Mouse (Mus musculus): ENCODE results near the gene Spns3. TPM values are rescaled to one million over a fixed set of nuclear protein-coding genes. Genes with fewer than 3 reads are reported as not detected.
"Not testable (repeated sequence)": the region's sequence is repeated elsewhere in the genome, so short reads cannot be mapped to it uniquely, and the experiment has no call there.

Gene Spns3
- polyA plus RNA-seq, 1 experiment from 2014 or later = 0.28 TPM

DNA sequence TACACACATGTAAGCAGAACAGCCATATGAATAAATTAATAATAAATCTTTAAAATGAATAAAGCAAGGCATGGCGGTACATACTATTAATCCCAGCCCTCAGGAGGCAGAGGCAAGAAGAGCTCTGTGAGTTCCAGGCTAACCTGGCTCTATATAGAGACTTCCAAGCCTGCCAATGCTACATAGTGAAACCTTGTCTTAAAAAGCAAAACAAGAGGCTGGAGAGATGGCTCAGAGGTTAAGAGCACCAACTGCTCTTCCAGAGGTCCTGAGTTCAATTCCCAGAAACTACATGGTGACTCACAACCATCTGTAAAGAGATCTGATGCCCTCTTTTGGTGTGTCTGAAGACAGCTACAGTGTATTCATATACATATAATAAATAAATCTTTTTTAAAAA, 6.6 kb downstream of the Spns3 start:
- WGBS = 90% methylated on average over 1 of the region's 1 CpGs
- not testable (repeated sequence) for DNase-seq (ENCODE audit: low spot score); H3K9me3 ChIP-seq

DNA sequence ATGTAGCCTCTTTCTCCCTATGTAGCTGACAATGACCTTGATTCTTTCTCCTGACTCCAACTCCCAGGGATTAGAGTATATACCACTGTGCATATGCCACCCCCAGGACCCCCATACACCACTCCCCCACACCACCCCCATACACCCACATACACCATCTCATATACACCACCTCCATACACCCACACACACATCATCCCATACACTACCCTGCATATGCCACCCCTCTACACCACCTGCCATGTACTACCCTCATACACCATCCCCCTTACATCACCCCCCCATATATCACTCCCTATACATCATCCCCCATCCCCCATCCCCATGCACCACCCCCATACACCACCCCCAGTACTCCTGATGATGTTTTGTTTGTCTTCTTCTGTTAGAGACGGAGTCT, 7.7 kb downstream of the Spns3 start:
- peaks cover 15% of the 10 kb centered on the region for H3K4me1 ChIP-seq
- H3K9me3 ChIP-seq = no peaks in the 10 kb centered on the region
- WGBS = 88% methylated on average over 1 of the region's 1 CpGs
- H3K27me3 ChIP-seq (ENCODE audit: insufficient read depth, poor library complexity, severe bottlenecking) = no peaks in the 10 kb centered on the region; the same call in 1 of the 2 replicates
- no peaks in the 10 kb centered on the region for H3K36me3 ChIP-seq
- DNase-seq (ENCODE audit: low spot score) = no peak
- H3K27ac ChIP-seq = no peak overlapping the region
- no peak overlapping the region for H3K4me3 ChIP-seq

More for the DNA sequence above, 6.6 kb downstream of the Spns3 start:
- H3K36me3 ChIP-seq; H3K27me3 ChIP-seq (ENCODE audit: insufficient read depth, poor library complexity, severe bottlenecking); H3K27ac ChIP-seq; H3K4me1 ChIP-seq; H3K4me3 ChIP-seq: not testable (repeated sequence)

DNA sequence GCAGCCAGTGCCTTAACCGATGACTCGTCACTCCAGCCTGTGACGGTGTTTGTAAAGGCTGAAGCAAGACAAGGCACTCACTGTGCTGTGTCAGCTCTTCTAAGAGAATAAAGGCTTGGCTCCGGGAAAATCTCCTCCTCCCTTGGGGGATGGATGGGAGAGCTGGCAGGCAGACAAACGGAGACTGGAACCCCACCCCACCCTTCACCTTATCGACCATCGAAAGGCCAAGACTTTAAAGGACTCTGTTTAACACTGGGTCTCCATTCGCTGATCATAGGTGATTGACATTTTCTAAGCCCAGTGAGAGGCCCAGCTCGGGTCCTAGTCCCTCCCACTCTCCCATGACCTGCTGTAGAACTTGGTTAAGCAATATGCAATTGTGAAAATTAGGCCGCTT, 8.4 kb downstream of the Spns3 start:
- H3K27ac ChIP-seq = no peak overlapping the region
- peaks cover 14% of the 10 kb centered on the region for H3K4me1 ChIP-seq
- H3K9me3 ChIP-seq = no peaks in the 10 kb centered on the region
- H3K4me3 ChIP-seq = no peak overlapping the region
- DNase-seq (ENCODE audit: low spot score) = no peak
- H3K36me3 ChIP-seq = no peaks in the 10 kb centered on the region
- no peaks in the 10 kb centered on the region for H3K27me3 ChIP-seq (ENCODE audit: insufficient read depth, poor library complexity, severe bottlenecking)
- 60% methylated on average over 10 of the region's 10 CpGs for WGBS

DNA sequence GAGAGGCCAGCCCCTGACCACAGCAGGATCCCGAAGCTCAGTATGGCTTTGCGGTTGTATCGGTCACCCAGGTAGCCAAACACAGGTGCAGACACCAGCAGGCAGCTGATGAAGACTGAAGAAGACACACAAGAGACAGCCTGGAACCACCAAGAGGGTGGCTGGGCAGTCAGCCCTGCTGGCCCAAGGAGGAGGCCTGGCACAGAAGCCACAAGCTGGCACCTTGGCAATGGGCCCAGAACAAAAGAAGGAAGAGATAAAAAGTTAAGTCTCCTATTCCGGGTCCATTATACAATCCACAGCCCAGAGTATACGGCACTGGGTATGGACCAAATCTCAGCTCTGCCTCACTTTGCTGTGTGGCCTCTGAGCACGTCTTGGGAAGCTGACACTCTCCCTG, 9.9 kb downstream of the Spns3 start:
- DNase-seq (ENCODE audit: low spot score) = no peak
- no peaks in the 10 kb centered on the region for H3K36me3 ChIP-seq
- H3K27me3 ChIP-seq (ENCODE audit: insufficient read depth, poor library complexity, severe bottlenecking) = no peaks in the 10 kb centered on the region
- WGBS = 84% methylated on average over 6 of the region's 6 CpGs
- H3K9me3 ChIP-seq = no peaks in the 10 kb centered on the region
- no peak overlapping the region for H3K4me3 ChIP-seq
- peaks cover 22% of the 10 kb centered on the region for H3K4me1 ChIP-seq
- no peak overlapping the region for H3K27ac ChIP-seq

DNA sequence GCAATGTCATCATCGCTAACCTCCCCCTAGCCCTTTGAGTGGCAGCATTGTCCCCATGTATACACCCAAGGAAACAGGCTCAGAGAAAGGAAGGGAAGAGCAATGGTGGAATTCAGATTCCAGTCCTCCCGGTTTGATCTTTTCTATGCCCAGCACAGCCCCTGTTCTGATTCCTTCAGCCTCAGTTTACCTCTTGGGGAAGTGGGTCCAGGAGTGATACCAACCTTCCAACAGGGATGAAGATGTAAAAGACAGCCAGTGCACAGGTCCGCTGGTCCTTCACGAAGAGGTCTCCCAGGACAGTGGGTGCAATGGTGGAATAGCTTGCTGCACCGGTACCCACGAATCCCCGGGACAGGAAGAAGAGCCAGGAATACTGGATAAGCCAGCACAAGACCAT, 11.5 kb downstream of the Spns3 start:
- no peaks in the 10 kb centered on the region for H3K9me3 ChIP-seq
- H3K27me3 ChIP-seq (ENCODE audit: insufficient read depth, poor library complexity, severe bottlenecking) = no peaks in the 10 kb centered on the region
- WGBS = 89% methylated on average over 7 of the region's 7 CpGs
- H3K27ac ChIP-seq = no peak overlapping the region
- no peaks in the 10 kb centered on the region for H3K36me3 ChIP-seq
- no peak overlapping the region for H3K4me3 ChIP-seq
- peaks cover 22% of the 10 kb centered on the region for H3K4me1 ChIP-seq
- no peak for DNase-seq (ENCODE audit: low spot score)

DNA sequence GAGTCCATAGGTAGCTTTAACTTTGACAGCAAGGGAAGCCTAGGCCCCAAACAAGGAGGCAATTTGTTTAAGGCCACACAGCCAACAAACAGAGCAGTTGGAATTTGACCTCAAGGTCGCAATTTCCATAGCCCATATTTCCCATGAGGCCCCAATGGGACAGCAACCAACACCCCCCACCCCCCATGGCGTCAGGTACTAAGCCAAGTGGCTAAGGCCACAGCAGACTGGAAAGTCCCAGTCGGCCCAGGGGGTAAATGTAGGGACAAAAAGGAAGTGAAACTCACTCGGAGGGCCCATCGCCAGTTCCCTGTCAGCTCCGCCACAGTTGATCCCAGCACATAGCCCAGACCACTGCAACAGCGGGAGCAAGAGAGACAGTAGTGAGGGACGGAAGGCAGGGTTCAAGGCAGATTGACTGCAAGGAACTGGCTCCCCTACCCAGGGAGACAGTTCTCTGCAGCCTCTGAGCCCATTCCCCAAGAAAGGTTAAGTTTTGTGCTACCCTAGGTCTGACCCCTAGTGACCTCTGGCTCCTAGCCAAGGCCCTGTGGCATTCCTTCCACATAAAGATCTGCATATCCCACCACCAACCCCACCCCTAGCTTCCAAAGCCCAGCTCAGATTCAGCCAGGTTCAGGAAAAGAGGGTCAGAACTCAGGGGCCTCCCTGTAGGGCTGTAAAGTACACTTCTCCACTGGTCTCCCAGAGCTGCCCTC, 12.1 kb downstream of the Spns3 start:
- Histone ChIP-seq H3K4me1 (peaks cover 22% of the 10 kb centered on the region), H3K9me3 (no peaks in the 10 kb centered on the region), H3K4me3 (no peak overlapping the region), H3K27ac (no peak overlapping the region), H3K27me3 (ENCODE audit: insufficient read depth, poor library complexity, severe bottlenecking) (no peaks in the 10 kb centered on the region), H3K36me3 (no peaks in the 10 kb centered on the region)
- 58% methylated on average over 8 of the region's 8 CpGs for WGBS
- DNase-seq (ENCODE audit: low spot score) = no peak

DNA sequence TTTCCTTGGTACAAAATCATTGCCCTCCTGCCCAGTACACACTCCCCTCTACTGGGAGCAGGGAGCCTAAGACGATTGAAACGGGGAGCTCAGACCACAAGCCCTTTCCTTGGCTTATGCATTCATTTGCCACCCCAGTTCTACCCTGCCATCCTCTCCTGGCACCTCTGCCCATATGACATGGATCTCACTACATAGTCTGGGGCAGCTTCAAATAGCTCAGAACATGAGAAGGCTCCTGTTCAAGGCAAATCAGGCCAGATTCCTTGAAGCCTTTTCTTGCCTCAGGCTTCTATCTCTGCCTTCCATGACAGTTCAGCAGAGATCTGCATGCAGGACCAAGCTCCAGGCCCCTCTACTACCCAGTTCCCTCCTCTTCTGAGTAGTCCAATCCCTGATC, 12.8 kb downstream of the Spns3 start:
- Histone ChIP-seq H3K27ac (no peak overlapping the region), H3K27me3 (ENCODE audit: insufficient read depth, poor library complexity, severe bottlenecking) (no peaks in the 10 kb centered on the region), H3K36me3 (no peaks in the 10 kb centered on the region), H3K4me1 (peaks cover 22% of the 10 kb centered on the region), H3K4me3 (no peak overlapping the region), H3K9me3 (no peaks in the 10 kb centered on the region)
- no peak for DNase-seq (ENCODE audit: low spot score)
- 90% methylated on average over 2 of the region's 2 CpGs for WGBS

DNA sequence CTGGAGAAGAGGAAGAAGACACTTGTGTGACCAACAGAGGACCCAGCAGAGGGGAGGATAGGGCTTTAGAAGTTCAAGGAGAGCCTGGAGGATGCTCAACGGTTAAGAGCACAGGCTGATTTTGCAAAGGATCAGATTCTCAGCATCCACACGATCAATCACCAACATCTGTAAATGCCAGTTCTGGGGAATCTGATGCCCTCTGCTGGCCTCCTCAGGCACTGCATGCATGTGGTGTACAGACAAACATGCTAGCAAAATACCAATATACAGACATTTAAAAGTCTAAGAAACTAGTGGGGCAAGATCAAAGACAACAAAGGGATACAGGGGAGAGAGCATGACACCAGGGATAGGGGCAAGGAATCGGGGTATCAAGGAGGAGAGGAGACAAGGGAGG, 14.8 kb downstream of the Spns3 start:
- H3K36me3 ChIP-seq = no peaks in the 10 kb centered on the region
- H3K27ac ChIP-seq = no peak overlapping the region
- no peak for DNase-seq (ENCODE audit: low spot score)
- H3K9me3 ChIP-seq = no peaks in the 10 kb centered on the region
- H3K27me3 ChIP-seq (ENCODE audit: insufficient read depth, poor library complexity, severe bottlenecking) = no peaks in the 10 kb centered on the region
- H3K4me3 ChIP-seq = no peak overlapping the region
- H3K4me1 ChIP-seq = peaks cover 22% of the 10 kb centered on the region
- 76% methylated on average over 3 of the region's 3 CpGs for WGBS

DNA sequence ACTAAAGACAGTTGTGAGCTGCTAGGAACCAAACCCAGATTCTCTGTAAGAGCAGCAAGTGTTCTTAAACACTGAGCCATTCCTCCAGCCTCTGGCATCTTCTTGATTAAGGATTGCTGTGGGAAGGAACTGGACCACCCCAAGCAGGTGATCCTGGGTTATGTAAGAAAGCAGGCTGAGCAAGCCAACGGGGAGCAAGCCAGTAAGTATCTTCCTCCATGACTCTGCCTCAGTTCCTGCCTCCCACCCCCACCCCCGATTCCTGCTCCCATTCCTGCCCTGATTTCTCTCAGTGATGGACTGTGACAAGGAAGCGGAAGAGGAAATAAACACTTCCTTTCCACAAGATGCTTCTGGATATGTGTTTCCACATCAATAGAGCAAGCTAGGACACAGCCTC, 17.4 kb downstream of the Spns3 start:
- 72% methylated on average over 3 of the region's 3 CpGs for WGBS

DNA sequence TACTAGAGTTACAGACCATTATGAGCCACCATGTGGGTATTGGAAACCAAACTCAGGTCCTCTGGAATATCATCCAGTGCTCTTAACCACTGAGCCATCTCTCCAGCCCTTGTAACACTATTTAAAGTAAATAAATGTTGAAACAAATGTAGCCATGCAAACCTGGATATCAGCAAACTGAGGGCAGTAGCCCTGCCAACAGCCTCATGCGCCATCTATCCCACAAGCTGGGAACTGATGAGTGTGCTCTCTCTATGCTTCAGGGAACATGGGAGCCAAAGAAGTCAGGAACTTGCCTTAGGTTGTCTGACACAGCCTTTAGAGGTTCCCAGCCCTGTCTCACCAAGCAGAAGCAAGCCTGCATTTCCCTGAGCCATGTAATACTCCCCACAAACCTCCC, 18.7 kb downstream of the Spns3 start:
- Histone ChIP-seq H3K27me3 (ENCODE audit: insufficient read depth, poor library complexity, severe bottlenecking) (peaks cover 24% of the 10 kb centered on the region), H3K27ac (no peak overlapping the region), H3K9me3 (no peaks in the 10 kb centered on the region), H3K4me3 (no peak overlapping the region), H3K36me3 (no peaks in the 10 kb centered on the region), H3K4me1 (peaks cover 5% of the 10 kb centered on the region)
- no peak for DNase-seq (ENCODE audit: low spot score)
- WGBS = 73% methylated on average over 1 of the region's 1 CpGs

More for the DNA sequence above, 17.4 kb downstream of the Spns3 start:
- Histone ChIP-seq H3K4me3 (no peak overlapping the region), H3K27ac (no peak overlapping the region), H3K27me3 (ENCODE audit: insufficient read depth, poor library complexity, severe bottlenecking) (peaks cover 19% of the 10 kb centered on the region), H3K9me3 (no peaks in the 10 kb centered on the region), H3K4me1 (peaks cover 15% of the 10 kb centered on the region), H3K36me3 (no peaks in the 10 kb centered on the region)
- DNase-seq (ENCODE audit: low spot score) = no peak

DNA sequence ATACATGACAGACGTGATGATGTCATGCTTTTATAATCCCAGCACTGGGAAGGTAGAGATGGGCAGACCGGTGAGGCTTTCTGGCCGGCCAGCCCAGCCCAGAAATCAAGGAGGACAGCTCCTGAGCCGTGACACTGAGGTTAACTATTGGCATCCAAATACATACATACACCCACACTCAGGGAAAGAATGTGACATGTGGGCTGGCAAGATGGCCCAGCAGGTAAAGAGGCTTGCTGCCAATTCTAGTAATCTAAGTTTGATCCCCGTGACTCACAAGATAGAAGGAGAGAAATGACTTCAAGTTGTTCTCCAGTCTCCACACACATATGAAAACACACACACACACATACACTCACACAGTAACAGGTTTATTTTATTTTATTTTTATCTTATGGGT, 19.2 kb downstream of the Spns3 start:
- peaks cover under 1% of the 10 kb centered on the region for H3K4me1 ChIP-seq
- no peak overlapping the region for H3K4me3 ChIP-seq
- no peak for DNase-seq (ENCODE audit: low spot score)
- WGBS = 83% methylated on average over 5 of the region's 5 CpGs
- H3K27ac ChIP-seq = no peak overlapping the region
- no peaks in the 10 kb centered on the region for H3K36me3 ChIP-seq
- H3K27me3 ChIP-seq (ENCODE audit: insufficient read depth, poor library complexity, severe bottlenecking) = peaks cover 29% of the 10 kb centered on the region
- H3K9me3 ChIP-seq = no peaks in the 10 kb centered on the region

DNA sequence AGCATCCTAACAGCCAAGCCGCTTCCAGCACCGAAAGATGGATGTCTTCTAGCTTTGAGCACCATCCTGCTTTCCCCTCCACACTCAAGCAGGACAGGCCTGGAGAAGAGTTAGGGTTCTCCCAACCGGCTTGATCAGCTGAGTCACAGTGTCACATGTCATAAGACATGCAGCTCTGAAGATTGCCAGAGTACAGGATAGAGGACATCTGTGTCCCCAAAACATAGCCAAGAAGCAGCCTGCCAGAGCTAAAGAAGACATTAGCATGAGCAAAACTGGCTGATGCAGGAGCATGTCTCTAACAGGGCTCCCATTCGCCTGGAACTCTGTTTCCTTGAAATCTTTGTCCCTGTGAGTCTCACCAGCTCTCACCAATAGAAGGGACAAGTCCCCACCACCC, 24.1 kb downstream of the Spns3 start:
- 75% methylated on average over 4 of the region's 4 CpGs for WGBS

DNA sequence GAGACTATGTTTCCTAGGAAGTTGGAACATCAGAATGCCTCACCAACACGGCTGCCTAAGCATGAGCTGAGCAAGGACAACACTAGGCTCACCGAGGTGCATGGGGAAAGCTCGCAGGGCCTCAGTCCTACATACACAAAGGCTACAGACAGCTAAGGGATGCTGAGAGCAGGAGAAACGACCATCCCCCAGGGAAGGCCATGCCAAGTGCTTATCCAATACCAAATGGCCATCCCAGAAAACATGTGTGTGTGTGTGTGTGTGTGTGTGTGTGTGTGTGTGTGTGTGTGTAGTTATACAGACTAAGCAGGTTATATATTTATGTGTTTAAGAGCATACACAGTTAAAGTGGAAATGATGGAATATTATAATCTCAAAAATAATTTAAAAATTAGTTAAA, 26.6 kb downstream of the Spns3 start:
- Histone ChIP-seq H3K27me3 (ENCODE audit: insufficient read depth, poor library complexity, severe bottlenecking) (peaks cover 24% of the 10 kb centered on the region), H3K4me1 (no peaks in the 10 kb centered on the region; the same call in 1 of the 2 replicates), H3K36me3 (no peaks in the 10 kb centered on the region), H3K4me3 (no peak overlapping the region), H3K9me3 (no peaks in the 10 kb centered on the region), H3K27ac (no peak overlapping the region)
- 65% methylated on average over 4 of the region's 4 CpGs for WGBS
- DNase-seq (ENCODE audit: low spot score) = no peak

More for the DNA sequence above, 24.1 kb downstream of the Spns3 start:
- Histone ChIP-seq H3K4me3 (no peak overlapping the region), H3K4me1 (no peaks in the 10 kb centered on the region), H3K9me3 (no peaks in the 10 kb centered on the region), H3K27ac (no peak overlapping the region), H3K36me3 (no peaks in the 10 kb centered on the region), H3K27me3 (ENCODE audit: insufficient read depth, poor library complexity, severe bottlenecking) (peaks cover 37% of the 10 kb centered on the region)
- DNase-seq (ENCODE audit: low spot score) = no peak

DNA sequence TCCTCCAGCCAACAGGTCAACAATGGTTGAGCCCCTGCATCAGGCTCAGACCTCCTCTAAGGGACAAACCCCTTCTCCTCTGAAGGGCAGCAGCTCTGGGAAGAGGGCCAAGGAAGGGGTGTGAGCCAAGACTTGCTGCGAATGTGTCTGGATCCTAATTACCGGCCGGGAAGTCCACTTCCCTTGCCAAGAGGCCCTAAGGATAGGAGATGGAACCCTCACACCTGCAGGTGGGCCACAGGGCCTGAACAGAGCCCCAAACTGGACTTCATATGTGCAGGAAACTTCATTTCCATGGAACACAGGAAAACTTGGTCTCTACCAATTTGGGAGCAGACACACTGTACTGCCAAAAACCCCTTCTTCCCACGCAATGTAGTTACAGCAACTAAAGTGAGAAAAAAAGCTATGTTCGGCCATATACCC, 27.7 kb downstream of the Spns3 start:
- no peak for DNase-seq (ENCODE audit: low spot score)
- H3K27me3 ChIP-seq (ENCODE audit: insufficient read depth, poor library complexity, severe bottlenecking) = peaks cover 18% of the 10 kb centered on the region
- no peaks in the 10 kb centered on the region for H3K36me3 ChIP-seq
- no peaks in the 10 kb centered on the region; the same call in 1 of the 2 replicates for H3K4me1 ChIP-seq
- H3K27ac ChIP-seq = no peak overlapping the region
- 81% methylated on average over 5 of the region's 5 CpGs for WGBS
- no peaks in the 10 kb centered on the region for H3K9me3 ChIP-seq
- no peak overlapping the region for H3K4me3 ChIP-seq
